13 mouse cellular contexts compared by ENCODE assay signal in the genomic region with DNA sequence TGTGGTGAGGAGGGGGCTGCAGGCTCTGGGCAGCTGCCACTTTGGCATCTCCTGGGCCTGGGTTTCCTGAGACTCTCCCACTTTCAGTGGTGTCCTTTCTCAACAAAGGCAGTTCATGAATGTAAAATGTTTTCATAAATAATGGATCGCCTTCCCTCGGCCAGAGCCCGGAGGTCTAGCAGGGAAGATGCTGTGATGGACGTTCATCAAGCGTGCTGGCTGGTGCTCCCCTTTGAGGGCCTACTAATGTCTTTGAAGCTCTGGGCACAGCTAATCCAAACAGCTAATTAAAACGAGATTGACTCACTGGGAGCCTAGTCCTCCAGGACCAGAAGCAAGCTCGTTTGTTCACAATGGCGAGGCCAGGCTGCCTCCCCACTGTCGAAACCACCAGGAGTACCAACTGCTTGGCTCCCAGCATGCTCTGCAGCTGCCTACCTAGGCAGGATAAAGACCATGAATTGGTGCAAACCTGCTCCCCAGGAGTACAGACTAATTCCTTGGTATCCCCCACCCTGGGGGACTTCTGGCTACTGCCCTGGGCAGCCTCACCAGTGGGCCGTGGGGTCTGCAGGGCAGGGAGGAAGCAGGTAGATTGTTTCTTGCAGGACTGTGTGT. TPM values are rescaled to one million over a fixed set of nuclear protein-coding genes. Genes with fewer than 3 reads are reported as not detected.
A peak's percentile ranks its signal among the peaks of the same experiment; 100 is the strongest.
DNase-seq lines count a peak whose midpoint lies in the region; ATAC-seq and TF ChIP-seq lines count a peak whose summit lies in the region.
"Had no signal": no experiment of that assay in that cellular context is flagged by ENCODE, and none has a peak within 500 bp of the region (broad histone marks: within the 10 kb centered on the region; RNA-seq: fewer than 3 reads in every experiment).

No protein-coding gene starts in this region.

- DNase-seq in kidney, postnatal 0 days (ENCODE audit: low spot score) = no peak
- no peak for DNase-seq in kidney, adult 8-10 months
- peak; percentile 81 for DNase-seq in forebrain, embryonic 14.5 days (ENCODE audit: low spot score)
- DNase-seq in hindbrain, embryonic 14.5 days (ENCODE audit: low spot score) = no peak
- DNase-seq in midbrain, postnatal 0 days (ENCODE audit: low spot score) = peak; percentile 52
- no peak for DNase-seq in adrenal gland, adult 18-20 months (ENCODE audit: low spot score in 2 of 2)
- no peak for DNase-seq in spleen, adult 12 weeks (ENCODE audit: low spot score)
- DNase-seq: adrenal gland, postnatal 14 days; kidney, adult 11 months; right cerebral cortex, postnatal 14 days; thymus, postnatal 4 days had no signal

- H3K4me2 ChIP-seq in kidney, postnatal 0 days (ENCODE audit: low read length) = no peak overlapping the region
- H3K4me2 ChIP-seq in forebrain, embryonic 14.5 days (ENCODE audit: low read length) = no peak overlapping the region
- no peak overlapping the region for H3K4me2 ChIP-seq in hindbrain, embryonic 14.5 days (replicated peaks)
- H3K4me2 ChIP-seq in midbrain, postnatal 0 days (ENCODE audit: low read depth, low read length, poor library complexity, severe bottlenecking) = no peak overlapping the region

- peak overlapping the region; percentile 65; the same call in 1 of the 2 replicates for H3K27ac ChIP-seq in kidney, postnatal 0 days
- H3K27ac ChIP-seq in forebrain, embryonic 14.5 days (ENCODE audit: low read depth, low read length) = peak overlapping the region; percentile 49
- peak overlapping the region; percentile 74 for H3K27ac ChIP-seq in hindbrain, embryonic 14.5 days
- peak overlapping the region; percentile 62 for H3K27ac ChIP-seq in midbrain, postnatal 0 days (ENCODE audit: low read depth, low read length)
- H3K27ac ChIP-seq: liver, embryonic 14.5 days had no signal

- 0 out of 2 replicates have a peak, but pooled peaks cover 4% of the 10 kb centered on the region for H3K36me3 ChIP-seq in kidney, postnatal 0 days (ENCODE audit: insufficient read depth, low read length)
- H3K36me3 ChIP-seq in forebrain, embryonic 14.5 days (ENCODE audit: control insufficient read depth, insufficient read depth, low read length) = peaks cover 18% of the 10 kb centered on the region; the same call in 1 of the 2 replicates
- H3K36me3 ChIP-seq in hindbrain, embryonic 14.5 days (replicated peaks; ENCODE audit: control insufficient read depth, insufficient read depth) = peaks cover 30% of the 10 kb centered on the region
- H3K36me3 ChIP-seq in midbrain, postnatal 0 days (ENCODE audit: insufficient read depth, low read length) = peaks cover 15% of the 10 kb centered on the region

- WGBS in kidney, postnatal 0 days = 61% methylated on average over 10 of the region's 10 CpGs
- WGBS in forebrain, embryonic 14.5 days = 4% methylated on average over 10 of the region's 10 CpGs
- WGBS in hindbrain, embryonic 14.5 days = 16% methylated on average over 10 of the region's 10 CpGs
- 15% methylated on average over 10 of the region's 10 CpGs for WGBS in midbrain, postnatal 0 days

- TF ChIP-seq CTCF in kidney, postnatal 0 days (IDR thresholded peaks at IDR 0.05; ENCODE audit: low read depth) = no peak
- no peak for TF ChIP-seq CTCF in midbrain, postnatal 0 days (IDR thresholded peaks at IDR 0.05)

- no peak overlapping the region for H3K4me3 ChIP-seq in kidney, postnatal 0 days (replicated peaks; ENCODE audit: low read depth, low read length)
- H3K4me3 ChIP-seq in forebrain, embryonic 14.5 days (ENCODE audit: low read depth, low read length) = no peak overlapping the region
- H3K4me3 ChIP-seq in hindbrain, embryonic 14.5 days (replicated peaks; ENCODE audit: low read length) = no peak overlapping the region
- no peak overlapping the region for H3K4me3 ChIP-seq in midbrain, postnatal 0 days (ENCODE audit: low read depth, low read length)

- no peak for ATAC-seq in kidney, postnatal 0 days (replicated peaks; ENCODE audit: low FRiP score, low read depth)
- peak; percentile 42; the same call in 1 of the 2 replicates for ATAC-seq in forebrain, embryonic 14.5 days
- ATAC-seq in hindbrain, embryonic 14.5 days (ENCODE audit: low FRiP score) = no peak; the same call in 1 of the 2 replicates
- 0 out of 2 replicates have a peak, but pooled peaks have one; percentile 10 for ATAC-seq in midbrain, postnatal 0 days (ENCODE audit: low FRiP score)

- H3K9me3 ChIP-seq in kidney, postnatal 0 days (replicated peaks; ENCODE audit: low read length) = no peaks in the 10 kb centered on the region
- H3K9me3 ChIP-seq in forebrain, embryonic 14.5 days (replicated peaks; ENCODE audit: control insufficient read depth, low read length) = no peaks in the 10 kb centered on the region
- no peaks in the 10 kb centered on the region for H3K9me3 ChIP-seq in hindbrain, embryonic 14.5 days (ENCODE audit: control insufficient read depth, low read length)
- no peaks in the 10 kb centered on the region for H3K9me3 ChIP-seq in midbrain, postnatal 0 days (ENCODE audit: low read length)

- no peak overlapping the region for H3K9ac ChIP-seq in kidney, postnatal 0 days (ENCODE audit: low read depth, low read length)
- H3K9ac ChIP-seq in forebrain, embryonic 14.5 days (ENCODE audit: low read length) = peak overlapping the region; percentile 17; the same call in 1 of the 2 replicates
- no peak overlapping the region for H3K9ac ChIP-seq in hindbrain, embryonic 14.5 days
- H3K9ac ChIP-seq in midbrain, postnatal 0 days (replicated peaks; ENCODE audit: low read length, poor library complexity, severe bottlenecking) = no peak overlapping the region; the same call in 1 of the 2 replicates
- H3K9ac ChIP-seq: liver, embryonic 14.5 days had no signal

- no peaks in the 10 kb centered on the region for H3K4me1 ChIP-seq in kidney, postnatal 0 days (replicated peaks; ENCODE audit: insufficient read depth, low read length)
- H3K4me1 ChIP-seq in forebrain, embryonic 14.5 days (ENCODE audit: control insufficient read depth, insufficient read depth, low read length) = peaks cover 16% of the 10 kb centered on the region
- H3K4me1 ChIP-seq in hindbrain, embryonic 14.5 days (replicated peaks; ENCODE audit: control insufficient read depth, insufficient read depth, low read length) = peaks cover 18% of the 10 kb centered on the region
- H3K4me1 ChIP-seq in midbrain, postnatal 0 days (ENCODE audit: insufficient read depth, low read length) = peaks cover 17% of the 10 kb centered on the region; the same call in 1 of the 2 replicates

- H3K27me3 ChIP-seq in kidney, postnatal 0 days (ENCODE audit: insufficient read depth, low read length) = no peaks in the 10 kb centered on the region
- H3K27me3 ChIP-seq in forebrain, embryonic 14.5 days (replicated peaks; ENCODE audit: control insufficient read depth, insufficient read depth, low read length) = no peaks in the 10 kb centered on the region
- no peaks in the 10 kb centered on the region for H3K27me3 ChIP-seq in hindbrain, embryonic 14.5 days (ENCODE audit: control insufficient read depth, insufficient read depth, low read length)
- no peaks in the 10 kb centered on the region for H3K27me3 ChIP-seq in midbrain, postnatal 0 days (ENCODE audit: insufficient read depth, low read length)
- H3K27me3 ChIP-seq: CH12.LX had no signal

RNA-seq across cellular contexts. Expression of gene Tesc, which starts 36.9 kb away (rescaled TPM):
- polyA plus RNA-seq in kidney, postnatal 0 days (2015; fragmentation: Nextera tagmentation; extraction: Ambion mirVana) = 28.3 and 29.4 TPM in 2 replicates
- 8.0 and 10.0 TPM in 2 replicates for polyA plus RNA-seq in forebrain, embryonic 14.5 days (2014; fragmentation: Nextera tagmentation; extraction: Ambion mirVana)
- polyA plus RNA-seq in hindbrain, embryonic 14.5 days (2014; fragmentation: Nextera tagmentation; extraction: Ambion mirVana) = 4.3 and 4.9 TPM in 2 replicates
- 3.6 and 4.7 TPM in 2 replicates for total RNA-seq in midbrain, postnatal 0 days (2014; rRNA removed)
- polyA plus RNA-seq in midbrain, postnatal 0 days (2015; fragmentation: Nextera tagmentation; extraction: Ambion mirVana) = 5.5 and 8.2 TPM in 2 replicates
- 100 to 1,000 TPM; 149 to 166 TPM for total RNA-seq in adrenal gland, adult 18-20 months (2021)

Comparison
In these comparisons a context has a peak if more than half of its experiments do, and no peak if none do; other contexts are left out.
1. ATAC-seq: peak in forebrain, embryonic 14.5 days (single experiment) and midbrain, postnatal 0 days (single experiment); none in kidney, postnatal 0 days (single experiment) and hindbrain, embryonic 14.5 days (single experiment).
2. DNase-seq: peak in forebrain, embryonic 14.5 days (single experiment) and midbrain, postnatal 0 days (single experiment); none in kidney, postnatal 0 days (single experiment), kidney, adult 8-10 months (0 of 2), hindbrain, embryonic 14.5 days (single experiment), adrenal gland, adult 18-20 months (0 of 2) and spleen, adult 12 weeks (single experiment).
3. Peak in every context shown above with its lines, with median percentiles within 50 percentile points of each other: H3K27ac ChIP-seq.